Mouse (Mus musculus): ENCODE data around the gene Gm20716. TPM values are rescaled to one million over a fixed set of nuclear protein-coding genes. Genes with fewer than 3 reads are reported as not detected.
"Not testable (repeated sequence)": the region's sequence is repeated elsewhere in the genome, so short reads cannot be mapped to it uniquely, and the experiment has no call there.

Gm20716 gene
- total RNA-seq, 2 experiments from 2014 or later = 29.1 to 30.9 TPM

- peak; percentile 53 for ATAC-seq (replicated peaks; ENCODE audit: low FRiP score, poor library complexity, severe bottlenecking)
These were observed 60.4 kb downstream of the Gm20716 start for GRCm38 (mm10) chr2:168169800-168170113.

DNA sequence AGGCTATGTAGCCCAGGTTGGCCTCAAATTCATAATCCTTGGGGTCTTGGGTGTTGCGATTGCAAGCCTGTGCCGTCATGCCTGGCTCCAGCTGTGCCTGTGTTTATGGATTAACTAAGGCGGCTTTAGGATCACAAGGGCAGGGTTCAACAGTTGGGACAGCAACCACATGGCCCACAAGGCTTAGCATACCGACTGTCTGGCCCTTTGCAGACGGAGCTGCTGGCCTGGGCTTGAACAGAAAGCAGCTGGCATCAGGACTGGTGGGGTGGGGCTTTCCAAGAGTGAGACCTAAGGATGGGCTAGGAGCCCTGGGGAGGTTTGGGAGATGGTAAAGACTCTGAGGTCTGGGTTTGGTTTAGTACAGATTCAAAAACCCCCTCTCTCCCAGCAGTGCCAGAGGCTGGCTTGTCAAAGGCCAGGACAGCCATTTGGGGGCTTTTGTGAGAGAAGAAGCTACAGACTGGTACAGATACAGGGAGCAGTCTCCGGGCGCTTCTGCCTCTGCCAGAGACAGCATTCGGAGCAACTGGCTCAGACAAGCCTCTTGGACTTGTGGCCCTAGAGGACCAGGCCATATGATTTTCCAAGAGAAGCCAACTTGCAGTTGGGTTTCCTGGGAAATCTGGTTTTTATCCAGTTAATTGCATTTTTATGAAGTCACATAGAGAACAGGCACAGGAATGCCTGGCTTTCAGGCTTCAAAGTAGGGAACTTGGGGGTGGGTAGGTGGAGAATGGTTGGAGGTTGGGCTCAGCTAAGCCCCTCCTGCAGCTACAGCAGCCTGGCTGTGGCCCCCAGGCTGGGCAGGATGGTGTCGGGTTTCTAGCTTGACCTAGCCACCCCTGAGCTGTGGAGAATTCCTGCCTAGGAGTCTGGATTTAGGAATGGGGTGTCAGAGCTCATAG is 61.0 kb downstream of the Gm20716 start:
- ATAC-seq (replicated peaks; ENCODE audit: low FRiP score, poor library complexity, severe bottlenecking) = no peak

DNA sequence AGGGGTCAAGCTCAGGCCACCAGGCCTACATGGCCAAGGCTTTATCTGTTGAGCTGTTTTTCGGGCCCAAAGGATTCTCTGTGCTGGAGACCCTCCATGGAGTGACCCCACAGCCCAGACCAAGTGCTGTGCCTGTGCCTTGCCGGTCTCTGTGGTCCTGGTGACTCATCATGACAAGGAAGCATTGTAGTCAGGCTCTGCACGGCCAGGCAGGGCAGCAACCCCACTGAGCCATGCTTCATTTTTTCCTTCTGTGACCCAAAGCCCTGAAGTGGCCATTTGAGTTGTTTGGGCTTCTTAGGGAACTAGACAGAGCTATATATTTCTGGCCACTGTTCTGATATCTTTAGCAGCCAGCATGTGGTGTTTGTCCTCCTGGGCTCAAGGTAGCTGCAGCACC is 62.4 kb downstream of the Gm20716 start:
- no peak for ATAC-seq (replicated peaks; ENCODE audit: low FRiP score, poor library complexity, severe bottlenecking)

DNA sequence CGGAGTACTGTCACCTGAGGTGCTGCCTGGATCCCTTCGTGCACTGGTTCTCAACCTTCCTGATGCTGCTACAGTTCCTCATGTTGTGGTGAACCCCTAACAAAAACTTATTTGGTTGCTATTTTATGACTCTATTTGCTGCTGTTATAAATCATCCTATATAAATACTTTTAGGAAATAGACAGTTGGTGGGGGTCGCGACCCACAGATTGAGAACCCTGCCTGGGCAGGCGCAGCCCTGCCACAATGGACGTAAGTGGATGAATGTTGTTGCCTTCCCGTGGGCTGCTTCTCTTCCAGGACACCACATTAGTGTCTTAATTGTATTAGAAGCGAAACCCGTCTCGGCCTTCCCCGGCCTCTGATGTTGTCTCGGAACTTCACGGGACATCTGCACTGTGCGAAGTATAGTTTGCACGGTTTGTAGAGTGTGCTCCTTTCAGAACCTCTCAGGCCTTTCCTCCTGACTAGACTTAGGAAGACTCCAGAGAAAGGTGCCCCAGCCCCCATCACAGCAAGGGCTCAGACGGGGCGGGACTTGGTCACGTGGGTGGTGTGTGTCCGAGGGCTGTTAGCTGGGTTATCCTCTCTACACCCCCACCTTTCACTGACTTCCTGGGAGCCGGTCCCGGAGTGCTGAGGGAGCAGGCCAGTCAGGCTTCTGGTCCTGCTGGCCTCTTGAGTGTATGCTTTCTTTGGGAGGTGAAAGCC is 63.3 kb downstream of the Gm20716 start:
- no peak for ATAC-seq (replicated peaks; ENCODE audit: low FRiP score, poor library complexity, severe bottlenecking)

GRCm38 (mm10) chr2:168161978-168162377 is 68.2 kb downstream of the Gm20716 start:
- no peak for ATAC-seq (replicated peaks; ENCODE audit: low FRiP score, poor library complexity, severe bottlenecking)

DNA sequence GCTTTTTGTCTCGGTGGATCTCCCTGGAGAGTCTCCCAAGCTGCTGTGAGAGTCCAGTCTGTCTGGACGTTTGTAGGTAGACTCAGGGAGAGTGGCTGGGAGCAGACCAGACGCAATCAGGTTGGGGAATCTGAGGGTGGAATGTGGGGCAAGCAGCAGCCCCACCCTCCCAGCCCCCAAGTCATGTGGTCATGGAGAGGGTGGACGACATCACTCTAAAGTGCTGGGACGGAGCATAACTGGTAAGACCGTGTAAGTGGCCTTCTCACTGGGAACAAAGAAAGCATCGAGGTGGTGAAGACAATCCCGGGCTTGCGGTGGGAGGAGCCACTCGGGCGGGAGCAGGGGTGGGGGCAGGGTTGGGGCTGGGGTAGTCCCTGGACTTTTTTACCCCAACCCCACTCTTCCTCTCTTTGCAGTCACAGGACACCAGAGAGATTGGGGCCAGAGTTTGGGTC is 68.6 kb downstream of the Gm20716 start:
- no peak for ATAC-seq (replicated peaks; ENCODE audit: low FRiP score, poor library complexity, severe bottlenecking)

DNA sequence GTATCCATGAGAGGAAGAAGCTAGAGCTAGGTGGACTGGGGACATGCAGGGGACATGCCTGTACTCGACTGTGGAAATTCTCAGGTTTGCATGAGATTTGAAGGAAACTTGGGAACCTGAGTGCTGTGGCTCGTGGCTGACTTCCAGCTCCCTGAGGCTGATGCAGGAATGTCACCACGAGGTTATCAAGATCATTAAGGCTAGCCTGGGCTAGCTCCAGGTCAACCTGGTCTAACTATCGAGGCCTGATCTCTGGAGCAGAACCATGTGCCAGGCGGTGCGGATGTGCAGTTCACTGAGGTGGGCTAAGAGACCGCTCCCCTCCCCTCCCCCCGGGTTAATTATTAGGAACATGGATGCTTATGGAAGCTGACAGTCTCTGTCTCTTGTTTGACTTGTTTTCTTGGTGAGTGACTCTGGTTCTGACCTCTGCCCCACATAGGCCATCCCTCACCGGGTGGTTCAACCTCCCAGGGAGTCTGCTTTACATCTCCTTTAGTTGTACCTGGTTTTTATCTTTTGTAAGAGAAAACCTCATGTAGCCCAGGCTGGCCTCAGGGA is 69.7 kb downstream of the Gm20716 start:
- no peak for ATAC-seq (replicated peaks; ENCODE audit: low FRiP score, poor library complexity, severe bottlenecking)

GRCm38 (mm10) chr2:168158911-168159711 is 71.1 kb downstream of the Gm20716 start:
- ATAC-seq (replicated peaks; ENCODE audit: low FRiP score, poor library complexity, severe bottlenecking) = no peak

GRCm38 (mm10) chr2:168157974-168158373 is 72.2 kb downstream of the Gm20716 start:
- ATAC-seq (replicated peaks; ENCODE audit: low FRiP score, poor library complexity, severe bottlenecking) = not testable (repeated sequence)

- no peak for ATAC-seq (replicated peaks; ENCODE audit: low FRiP score, poor library complexity, severe bottlenecking)
These were observed 73.8 kb downstream of the Gm20716 start for GRCm38 (mm10) chr2:168156361-168156760.

DNA sequence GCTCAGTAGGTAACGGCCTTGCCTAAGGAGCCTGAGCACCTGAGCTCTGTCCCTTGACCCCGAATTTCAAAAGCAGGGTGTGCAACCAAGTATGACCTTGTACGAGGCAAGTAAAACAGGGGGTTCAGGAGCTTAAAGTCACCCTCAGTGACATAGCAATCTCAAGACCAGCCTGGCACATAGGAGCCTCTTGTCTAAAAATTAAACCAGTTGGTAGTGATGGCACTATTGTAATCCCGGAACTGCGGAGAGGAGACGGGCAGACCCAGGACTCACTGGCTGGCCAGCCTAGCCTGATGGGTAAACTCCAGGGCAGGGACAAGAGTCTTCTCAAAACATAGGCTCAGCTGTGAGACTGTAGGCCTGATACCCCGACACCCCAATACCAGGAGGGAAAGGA is 74.5 kb downstream of the Gm20716 start:
- no peak for ATAC-seq (replicated peaks; ENCODE audit: low FRiP score, poor library complexity, severe bottlenecking)

DNA sequence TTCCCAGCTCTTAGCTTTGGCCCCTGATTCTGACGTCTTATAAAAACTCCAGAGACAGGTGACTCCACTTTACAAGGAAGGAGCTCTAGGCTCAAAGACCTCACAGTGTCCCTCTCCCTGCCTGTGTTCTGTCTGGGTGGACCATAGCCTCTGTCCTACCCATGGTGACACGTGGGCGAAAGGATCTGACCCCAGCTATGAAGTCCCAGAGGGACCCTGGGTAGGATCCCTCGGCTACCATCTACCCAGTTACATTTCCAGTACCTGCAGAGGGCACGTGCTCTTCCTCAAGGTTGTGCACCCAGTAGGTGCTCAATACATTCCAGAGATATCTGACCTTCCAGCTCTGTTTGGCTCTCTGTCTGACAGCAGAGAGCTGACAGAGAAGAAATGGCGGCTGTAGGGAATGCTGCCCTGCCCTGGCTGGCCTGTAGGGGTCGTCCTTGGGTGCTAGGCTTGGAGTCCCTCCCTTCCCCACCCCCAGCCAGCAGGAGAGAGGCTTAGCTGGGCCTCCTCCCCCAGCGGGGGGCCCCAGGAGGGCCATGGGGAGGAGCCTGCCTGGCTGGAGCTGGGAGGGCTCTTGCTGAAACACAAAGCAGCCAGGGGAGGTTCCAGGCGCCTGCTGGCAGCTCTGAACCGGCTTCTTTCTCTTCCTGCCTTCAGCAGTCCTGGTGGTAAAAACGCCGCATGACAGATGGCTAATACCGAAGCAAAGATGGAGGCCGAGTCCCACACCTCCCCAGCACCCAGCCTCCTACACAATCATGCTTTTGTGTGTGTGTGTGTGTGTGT is 75.9 kb downstream of the Gm20716 start:
- ATAC-seq (replicated peaks; ENCODE audit: low FRiP score, poor library complexity, severe bottlenecking) = peak; percentile 82

GRCm38 (mm10) chr2:168149241-168149640 is 80.9 kb downstream of the Gm20716 start:
- no peak for ATAC-seq (replicated peaks; ENCODE audit: low FRiP score, poor library complexity, severe bottlenecking)

GRCm38 (mm10) chr2:168147722-168148432 is 82.3 kb downstream of the Gm20716 start:
- ATAC-seq (replicated peaks; ENCODE audit: low FRiP score, poor library complexity, severe bottlenecking) = no peak

GRCm38 (mm10) chr2:168145437-168145836 is 84.7 kb downstream of the Gm20716 start:
- no peak for ATAC-seq (replicated peaks; ENCODE audit: low FRiP score, poor library complexity, severe bottlenecking)

- ATAC-seq (replicated peaks; ENCODE audit: low FRiP score, poor library complexity, severe bottlenecking) = no peak
These were observed 86.4 kb downstream of the Gm20716 start for GRCm38 (mm10) chr2:168143794-168144193.

GRCm38 (mm10) chr2:168137161-168137560 is 93.0 kb downstream of the Gm20716 start:
- no peak for ATAC-seq (replicated peaks; ENCODE audit: low FRiP score, poor library complexity, severe bottlenecking)
